Mouse (Mus musculus) MEL (cell line): ENCODE data around the gene Pp2d1.

ENCODE experiments used
- BHLHE40 ChIP-seq: IDR thresholded peaks from 2 replicates; pipeline ENCODE4 v1.6.1; 2012; ENCODE audit warnings: low read depth, mild to moderate bottlenecking, inconsistent platforms, low read length, improper control_type of control experiment, borderline replicate concordance
- CTCF ChIP-seq, 3 experiments: IDR thresholded peaks in 2 of 3; conservative IDR thresholded peaks in 1 of 3; 2 replicates each; pipeline ENCODE4 v1.5.1; 2011 to 2012; ENCODE audit warnings: low read length in 3 of 3, low read depth in 2 of 3, mild to moderate bottlenecking in 2 of 3, improper control_type of control experiment in 1 of 3, inconsistent platforms in 1 of 3, mixed read lengths in 1 of 3, moderate library complexity in 1 of 3; ENCODE audit not compliant: control insufficient read depth in 1 of 3, insufficient read depth in 1 of 3, poor library complexity in 1 of 3, severe bottlenecking in 1 of 3
- EP300 ChIP-seq, 2 experiments: IDR thresholded peaks; 2 replicates each; pipeline ENCODE4 v1.6.1; 2011; ENCODE audit warnings: improper control_type of control experiment in 2 of 2, low read length in 2 of 2, low read depth in 1 of 2, mild to moderate bottlenecking in 1 of 2
- ETS1 ChIP-seq: IDR thresholded peaks from 2 replicates; pipeline ENCODE4 v1.6.1; 2012; ENCODE audit warnings: low read depth, mild to moderate bottlenecking, inconsistent platforms, low read length, improper control_type of control experiment, moderate library complexity
- HCFC1 ChIP-seq: IDR thresholded peaks from 2 replicates; pipeline ENCODE4 v1.6.1; 2012; ENCODE audit warnings: low read depth, mild to moderate bottlenecking, inconsistent platforms, low read length, improper control_type of control experiment, moderate library complexity
- JUND ChIP-seq: IDR thresholded peaks from 2 replicates; pipeline ENCODE4 v1.6.1; 2011; ENCODE audit warnings: low read depth, mild to moderate bottlenecking, improper control_type of control experiment, low read length
- NELFE ChIP-seq: IDR thresholded peaks from 2 replicates; pipeline ENCODE4 v1.6.1; 2011; ENCODE audit warnings: low read depth, low read length, improper control_type of control experiment
- POLR2A ChIP-seq, 2 experiments: IDR thresholded peaks; 2 replicates each; pipeline ENCODE4 v1.6.1; 2011 to 2012; ENCODE audit warnings: low read length in 2 of 2, mild to moderate bottlenecking in 2 of 2, control low read depth in 1 of 2, improper control_type of control experiment in 1 of 2, low read depth in 1 of 2, moderate library complexity in 1 of 2; ENCODE audit not compliant: control insufficient read depth in 1 of 2, insufficient read depth in 1 of 2, poor library complexity in 1 of 2
- USF1 ChIP-seq: IDR thresholded peaks from 2 replicates; pipeline ENCODE4 v1.6.1; 2014; ENCODE audit warnings: low read depth, mild to moderate bottlenecking, inconsistent platforms, low read length, improper control_type of control experiment, moderate library complexity
- ZNF384 ChIP-seq: IDR thresholded peaks from 2 replicates; pipeline ENCODE4 v1.6.1; 2012; ENCODE audit warnings: low read depth, mild to moderate bottlenecking, inconsistent platforms, low read length, improper control_type of control experiment

- no peak for TF ChIP-seq JUND
- TF ChIP-seq CTCF (IDR thresholded peaks at IDR 0.05 in 2 of 3, conservative IDR thresholded peaks at IDR 0.05 in 1 of 3; ENCODE audit: control insufficient read depth in 1 of 3, insufficient read depth in 1 of 3, low read depth in 2 of 3, low read length in 3 of 3, poor library complexity in 1 of 3, severe bottlenecking in 1 of 3): no peak
- TF ChIP-seq EP300 (IDR thresholded peaks at IDR 0.05; ENCODE audit: low read depth in 1 of 2, low read length in 2 of 2): no peak
- no peak for TF ChIP-seq HCFC1
- no peak for TF ChIP-seq USF1
- TF ChIP-seq BHLHE40: no peak
- TF ChIP-seq POLR2A (IDR thresholded peaks at IDR 0.05; ENCODE audit: control insufficient read depth in 1 of 2, insufficient read depth in 1 of 2, low read depth in 1 of 2, low read length in 2 of 2, poor library complexity in 1 of 2): no peak; a peak in 1 of 4 replicates
- TF ChIP-seq ZNF384: no peak
- no peak for TF ChIP-seq ETS1
- TF ChIP-seq NELFE: no peak
Measured at GRCm38 (mm10) chr17:53479604-53480041, 59.6 kb downstream of the Pp2d1 start.
